8 mouse cellular contexts compared by ENCODE assay signal in genomic region chrX:48409611-48410387, GRCm38 (mm10). TPM values are rescaled to one million over a fixed set of nuclear protein-coding genes. Genes with fewer than 3 reads are reported as not detected.
DNase-seq lines count a peak whose midpoint lies in the region; ATAC-seq lines count a peak whose summit lies in the region.

No protein-coding gene starts in this region.

- H3K4me1 ChIP-seq in intestine, embryonic 15.5 days (replicated peaks): no peaks in the 10 kb centered on the region

- 0 out of 2 replicates have a peak overlapping the region, but pooled peaks have one; percentile 27 for H3K27ac ChIP-seq in intestine, embryonic 15.5 days

- H3K4me2 ChIP-seq in intestine, embryonic 15.5 days (replicated peaks): peak overlapping the region; percentile 60

- no peaks in the 10 kb centered on the region for H3K36me3 ChIP-seq in intestine, embryonic 15.5 days

- no peaks in the 10 kb centered on the region for H3K9me3 ChIP-seq in intestine, embryonic 15.5 days

- intact Hi-C loops in gastrocnemius, postnatal 36 days (cut with DNase I): loop anchor here (2.0 to 10.0 kb wide), 2 partner anchors 129 to 415 kb away; no protein-coding TSS in a partner anchor
- intact Hi-C loops in left cerebral cortex, postnatal 14 days (cut with DNase I): loop anchor here (10.0 kb wide), 1 partner anchor 415 kb away; no protein-coding TSS in a partner anchor

- peak overlapping the region; percentile 40 for H3K4me3 ChIP-seq in intestine, embryonic 15.5 days (replicated peaks)

- 16% methylated on average over 34 of the region's 36 CpGs for WGBS in intestine, embryonic 15.5 days

- peak; percentile 94 for ATAC-seq in intestine, embryonic 15.5 days
- peak; percentile 85 for ATAC-seq in megakaryocyte-erythroid progenitor cell, adult 5-6 weeks (replicated peaks; ENCODE audit: low FRiP score, low TSS enrichment, poor library complexity, severe bottlenecking)

- no peaks in the 10 kb centered on the region for H3K27me3 ChIP-seq in intestine, embryonic 15.5 days (replicated peaks)

- peak overlapping the region; percentile 17; the same call in 1 of the 2 replicates for H3K9ac ChIP-seq in intestine, embryonic 15.5 days

- DNase-seq in adrenal gland, adult 2 months: peak; percentile 91
- DNase-seq in embryo, embryonic 11 days: peak; percentile 85
- DNase-seq in gastrocnemius, postnatal 36 days: peak; percentile 77 to 83
- peak; percentile 57 to 83 for DNase-seq in left cerebral cortex, postnatal 14 days (ENCODE audit: low spot score in 2 of 2)
- peak; percentile 87 for DNase-seq in right cerebral cortex, postnatal 14 days
- DNase-seq in urinary bladder, postnatal 25 days (ENCODE audit: low spot score): peak; percentile 86

RNA-seq across cellular contexts. Expression of gene Elf4, which starts 53.1 kb away (rescaled TPM):
- total RNA-seq in adrenal gland, adult 2 months (2021): 10 to 100 TPM in 1 of 2 experiments, 1 to 10 TPM in 1; 8.2 to 19.1 TPM
- 8.1 and 13.5 TPM in 2 replicates for polyA plus RNA-seq in adrenal gland, adult 2 months (2012; rRNA removed)
- total RNA-seq in gastrocnemius, postnatal 36 days (2021): 1 to 10 TPM; 1.9 to 2.0 TPM
- 13.0 and 13.9 TPM in 2 replicates for polyA plus RNA-seq in intestine, embryonic 15.5 days (2015; fragmentation: Nextera tagmentation; extraction: Ambion mirVana)
- total RNA-seq in left cerebral cortex, postnatal 14 days (2021): 1 to 10 TPM in 1 of 2 experiments, under 1 TPM in 1; 0.87 to 1.2 TPM
- 24.2 and 26.0 TPM in 2 replicates for total RNA-seq in megakaryocyte-erythroid progenitor cell, adult 5-6 weeks (2014; fragmentation: Nextera tagmentation)
- 7.9 and 11.8 TPM in 2 replicates for total RNA-seq in megakaryocyte-erythroid progenitor cell, adult 5-6 weeks (2017)

Comparison
In these comparisons a context has a peak if more than half of its experiments do, and no peak if none do; other contexts are left out.
1. Peak in every context shown above with its lines: DNase-seq, ATAC-seq, H3K4me3 ChIP-seq and H3K27ac ChIP-seq.